Mouse (Mus musculus) neural tube, embryonic 10.5 days (tissue): ENCODE measurements around the gene Zfp654.

Experiments
- DNase-seq: peaks from one replicate; pipeline ENCODE4 v3.0.0-alpha.2; 2017; ENCODE audit warnings: low spot score; ENCODE audit errors: extremely low spot score

The Zfp654 gene

GRCm38 (mm10) chr16:64852891-64853290 lies 1.4 kb upstream of the Zfp654 start:
- no peak for DNase-seq

GRCm38 (mm10) chr16:64852441-64852871 lies 1.0 kb upstream of the Zfp654 start:
- peak; percentile 54 for DNase-seq

- no peak for DNase-seq
Measured at GRCm38 (mm10) chr16:64851085-64851562, 328 bp downstream of the Zfp654 start.

GRCm38 (mm10) chr16:64850287-64851084 lies 966 bp downstream of the Zfp654 start:
- DNase-seq = peak; percentile 54

GRCm38 (mm10) chr16:64845947-64846346 lies 5.5 kb downstream of the Zfp654 start:
- no peak for DNase-seq

GRCm38 (mm10) chr16:64842374-64842729 lies 9.1 kb downstream of the Zfp654 start:
- no peak for DNase-seq

- DNase-seq = no peak
Measured at GRCm38 (mm10) chr16:64841481-64842373, 9.7 kb downstream of the Zfp654 start.

GRCm38 (mm10) chr16:64836709-64837108 lies 14.7 kb downstream of the Zfp654 start:
- DNase-seq = no peak

GRCm38 (mm10) chr16:64835996-64836545 lies 15.4 kb downstream of the Zfp654 start:
- no peak for DNase-seq

- no peak for DNase-seq
Measured at GRCm38 (mm10) chr16:64830291-64830690, 21.2 kb downstream of the Zfp654 start.

GRCm38 (mm10) chr16:64824474-64824873 lies 27.0 kb downstream of the Zfp654 start:
- DNase-seq = no peak

GRCm38 (mm10) chr16:64823890-64824289 lies 27.6 kb downstream of the Zfp654 start:
- no peak for DNase-seq

GRCm38 (mm10) chr16:64817094-64817765 lies 34.2 kb downstream of the Zfp654 start:
- no peak for DNase-seq

- DNase-seq = no peak
Measured at GRCm38 (mm10) chr16:64803041-64803440, 48.4 kb downstream of the Zfp654 start.

- DNase-seq = no peak
Measured at GRCm38 (mm10) chr16:64801638-64802037, 49.8 kb downstream of the Zfp654 start.

- no peak for DNase-seq
Measured at GRCm38 (mm10) chr16:64800393-64800792, 51.1 kb downstream of the Zfp654 start.

GRCm38 (mm10) chr16:64794802-64795201 lies 56.6 kb downstream of the Zfp654 start:
- DNase-seq = no peak

GRCm38 (mm10) chr16:64789706-64790105 lies 61.7 kb downstream of the Zfp654 start:
- DNase-seq = no peak

- no peak for DNase-seq
Measured at GRCm38 (mm10) chr16:64775516-64775915, 75.9 kb downstream of the Zfp654 start.

GRCm38 (mm10) chr16:64771431-64771818 lies 80.0 kb downstream of the Zfp654 start:
- no peak for DNase-seq
